Mouse (Mus musculus): Measurements from ENCODE around the gene Ces1b.
A peak's percentile ranks its signal among the peaks of the same experiment; 100 is the strongest.

The Ces1b gene

GRCm38 (mm10) chr8:93010286-93010685, 69.5 kb downstream of the Ces1b start:
- DNase-seq (ENCODE audit: low spot score in 2 of 2): peak in 1 of 2 experiments; percentile 22

All from thymus, postnatal 10 days (tissue).